Mouse (Mus musculus) hindbrain, embryonic 12.5 days (tissue): ENCODE measurements around the gene Slc30a7. TPM values are rescaled to one million over a fixed set of nuclear protein-coding genes. Genes with fewer than 3 reads are reported as not detected.

Source experiments
- microRNA-seq: library from miRNA; unstranded; fragments of <30 nt; microRNA quantifications from one replicate; pipeline ENCODE4, GENCODE M21; 2017
- polyA plus RNA-seq: library from polyadenylated mRNA; unstranded; fragments of >200 nt; fragmentation: Nextera tagmentation; extraction: Ambion mirVana; gene quantifications from 2 replicates; pipeline ENCODE4 v1.2.1, GENCODE M21; 2016

The Slc30a7 gene
- polyA plus RNA-seq, 1 experiment from 2014 or later = 25.5 TPM

Small RNAs within 50 kb of the gene (microRNA-seq; reads per million reads assigned to microRNA genes)
- not detected for gene Mir669n

Other genes with a start within 250 kb of the Slc30a7 start
- gene Dph5, start 119.6 kb downstream of the Slc30a7 start, polyA plus RNA-seq = 21.9 and 26.3 TPM in 2 replicates
- 27.5 and 30.9 TPM in 2 replicates for gene Extl2, start 56 bp upstream of the Slc30a7 start, polyA plus RNA-seq
- 81.2 and 90.2 TPM in 2 replicates for gene Vcam1, start 122.3 kb upstream of the Slc30a7 start, polyA plus RNA-seq
- gene Gpr88, start 246.1 kb upstream of the Slc30a7 start, polyA plus RNA-seq = 1.7 and 2.0 TPM in 2 replicates